Mouse (Mus musculus) MEL (cell line): ENCODE results near the gene Hormad1. TPM values are rescaled to one million over a fixed set of nuclear protein-coding genes. Genes with fewer than 3 reads are reported as not detected.

Experiments
- DNase-seq: peaks from one replicate; pipeline ENCODE4 v3.0.0; 2011; ENCODE audit warnings: low read depth, low spot score
- H3K27ac ChIP-seq: 2 replicates; pipeline ENCODE4 v1.5.1; 2012; ENCODE audit warnings: low read depth, mild to moderate bottlenecking, control low read depth, low read length, moderate library complexity; ENCODE audit not compliant: control insufficient read depth
- H3K27me3 ChIP-seq, 2 experiments: fragments of 150-350 bp in 1 of 2; sonication (generic) in 1 of 2; 2 replicates each; pipeline ENCODE4 v1.6.1; 2012; ENCODE audit warnings: low read length in 2 of 2, mild to moderate bottlenecking in 2 of 2, improper control_type of control experiment in 1 of 2, moderate library complexity in 1 of 2; ENCODE audit not compliant: insufficient read depth in 2 of 2, control insufficient read depth in 1 of 2
- H3K36me3 ChIP-seq, 2 experiments: 2 replicates each; pipeline ENCODE4 v1.6.1; 2012 to 2014; ENCODE audit warnings: low read length in 2 of 2, improper control_type of control experiment in 1 of 2, inconsistent platforms in 1 of 2, mild to moderate bottlenecking in 1 of 2; ENCODE audit not compliant: insufficient read depth in 2 of 2, control insufficient read depth in 1 of 2
- H3K4me1 ChIP-seq, 2 experiments: fragments of 150-350 bp in 1 of 2; sonication (generic) in 1 of 2; 2 replicates each; pipeline ENCODE4 v1.6.1; 2012; ENCODE audit warnings: low read length in 2 of 2, improper control_type of control experiment in 1 of 2, mild to moderate bottlenecking in 1 of 2; ENCODE audit not compliant: insufficient read depth in 2 of 2, control insufficient read depth in 1 of 2
- H3K4me3 ChIP-seq, 2 experiments: fragments of 150-350 bp in 1 of 2; sonication (generic) in 1 of 2; 2 replicates each; pipeline ENCODE4 v1.5.1; 2012; ENCODE audit warnings: low read depth in 2 of 2, low read length in 2 of 2, mild to moderate bottlenecking in 2 of 2, moderate library complexity in 2 of 2, control low read depth in 1 of 2, improper control_type of control experiment in 1 of 2; ENCODE audit not compliant: control insufficient read depth in 1 of 2, insufficient read depth in 1 of 2
- H3K79me2 ChIP-seq: 2 replicates; pipeline ENCODE4 v1.6.1; 2012; ENCODE audit warnings: mild to moderate bottlenecking, low read length, moderate library complexity; ENCODE audit not compliant: control insufficient read depth, poor library complexity, insufficient read depth
- H3K9ac ChIP-seq: 2 replicates; pipeline ENCODE4 v1.6.1; 2012; ENCODE audit warnings: low read depth, mild to moderate bottlenecking, control low read depth, low read length, moderate library complexity; ENCODE audit not compliant: control insufficient read depth, poor library complexity, severe bottlenecking
- H3K9me3 ChIP-seq: fragments of 150-350 bp; sonication (generic); replicated peaks from 2 replicates; pipeline ENCODE4 v1.6.1; 2012; ENCODE audit warnings: mild to moderate bottlenecking, low read length, improper control_type of control experiment, moderate library complexity; ENCODE audit not compliant: insufficient read depth
- BHLHE40 ChIP-seq: IDR thresholded peaks from 2 replicates; pipeline ENCODE4 v1.6.1; 2012; ENCODE audit warnings: low read depth, mild to moderate bottlenecking, inconsistent platforms, low read length, improper control_type of control experiment, borderline replicate concordance
- CHD1 ChIP-seq: IDR thresholded peaks from 2 replicates; pipeline ENCODE4 v1.6.1; 2012; ENCODE audit warnings: low read depth, mild to moderate bottlenecking, inconsistent platforms, low read length, improper control_type of control experiment
- CHD2 ChIP-seq: IDR thresholded peaks from 2 replicates; pipeline ENCODE4 v1.6.1; 2011; ENCODE audit warnings: low read length, improper control_type of control experiment
- E2F4 ChIP-seq: IDR thresholded peaks from 2 replicates; pipeline ENCODE4 v1.6.1; 2011; ENCODE audit warnings: low read depth, low read length, improper control_type of control experiment, borderline replicate concordance
- ETS1 ChIP-seq: IDR thresholded peaks from 2 replicates; pipeline ENCODE4 v1.6.1; 2012; ENCODE audit warnings: low read depth, mild to moderate bottlenecking, inconsistent platforms, low read length, improper control_type of control experiment, moderate library complexity
- JUND ChIP-seq: IDR thresholded peaks from 2 replicates; pipeline ENCODE4 v1.6.1; 2011; ENCODE audit warnings: low read depth, mild to moderate bottlenecking, improper control_type of control experiment, low read length
- KAT2A ChIP-seq: conservative IDR thresholded peaks from 2 replicates; pipeline ENCODE4 v1.6.1; 2012; ENCODE audit warnings: low read depth, low read length, improper control_type of control experiment, inconsistent platforms
- MAFK ChIP-seq: IDR thresholded peaks from 2 replicates; pipeline ENCODE4 v1.6.1; 2011; ENCODE audit warnings: low read depth, mild to moderate bottlenecking, low read length, improper control_type of control experiment, borderline replicate concordance
- MAX ChIP-seq: IDR thresholded peaks from 2 replicates; pipeline ENCODE4 v1.6.1; 2011; ENCODE audit warnings: low read length, improper control_type of control experiment
- MAZ ChIP-seq: IDR thresholded peaks from 2 replicates; pipeline ENCODE4 v1.6.1; 2012; ENCODE audit warnings: low read depth, mild to moderate bottlenecking, inconsistent platforms, low read length, improper control_type of control experiment
- MEF2A ChIP-seq: IDR thresholded peaks from 2 replicates; pipeline ENCODE4 v1.6.1; 2014; ENCODE audit warnings: low read depth, mild to moderate bottlenecking, inconsistent platforms, low read length, improper control_type of control experiment; ENCODE audit not compliant: poor library complexity, insufficient replicate concordance, severe bottlenecking; ENCODE audit errors: extremely low read depth
- MXI1 ChIP-seq: IDR thresholded peaks from 2 replicates; pipeline ENCODE4 v1.6.1; 2011; ENCODE audit warnings: mild to moderate bottlenecking, low read depth, low read length, improper control_type of control experiment
- MYB ChIP-seq: IDR thresholded peaks from 2 replicates; pipeline ENCODE4 v1.6.1; 2011; ENCODE audit warnings: mild to moderate bottlenecking, low read depth, low read length, improper control_type of control experiment
- MYC ChIP-seq: IDR thresholded peaks from 2 replicates; pipeline ENCODE4 v1.6.1; 2011; ENCODE audit warnings: low read depth, mild to moderate bottlenecking, low read length, improper control_type of control experiment, moderate library complexity
- NRF1 ChIP-seq: IDR thresholded peaks from 2 replicates; pipeline ENCODE4 v1.6.1; 2014; ENCODE audit warnings: low read depth, mild to moderate bottlenecking, inconsistent platforms, low read length, improper control_type of control experiment, moderate library complexity; ENCODE audit not compliant: poor library complexity, insufficient read depth, severe bottlenecking
- POLR2A ChIP-seq, 2 experiments: IDR thresholded peaks; 2 replicates each; pipeline ENCODE4 v1.6.1; 2011 to 2012; ENCODE audit warnings: low read length in 2 of 2, mild to moderate bottlenecking in 2 of 2, control low read depth in 1 of 2, improper control_type of control experiment in 1 of 2, low read depth in 1 of 2, moderate library complexity in 1 of 2; ENCODE audit not compliant: control insufficient read depth in 1 of 2, insufficient read depth in 1 of 2, poor library complexity in 1 of 2
- POLR2AphosphoS2 ChIP-seq: IDR thresholded peaks from 2 replicates; pipeline ENCODE4 v1.6.1; 2011; ENCODE audit warnings: low read length, improper control_type of control experiment
- RAD21 ChIP-seq: IDR thresholded peaks from 2 replicates; pipeline ENCODE4 v1.6.1; 2011; ENCODE audit warnings: mild to moderate bottlenecking, low read depth, low read length, improper control_type of control experiment
- SIN3A ChIP-seq: IDR thresholded peaks from 2 replicates; pipeline ENCODE4 v1.6.1; 2012; ENCODE audit warnings: low read length, improper control_type of control experiment, inconsistent platforms
- SMC3 ChIP-seq: IDR thresholded peaks from 2 replicates; pipeline ENCODE4 v1.6.1; 2011; ENCODE audit warnings: low read depth, low read length, improper control_type of control experiment
- TAL1 ChIP-seq: IDR thresholded peaks from 2 replicates; pipeline ENCODE4 v1.6.1; 2012; ENCODE audit warnings: mild to moderate bottlenecking, inconsistent platforms, low read length, moderate library complexity, mixed read lengths
- USF1 ChIP-seq: IDR thresholded peaks from 2 replicates; pipeline ENCODE4 v1.6.1; 2014; ENCODE audit warnings: low read depth, mild to moderate bottlenecking, inconsistent platforms, low read length, improper control_type of control experiment, moderate library complexity
- ZC3H11A ChIP-seq: IDR thresholded peaks from 2 replicates; pipeline ENCODE4 v1.6.1; 2012; ENCODE audit warnings: low read depth, mild to moderate bottlenecking, inconsistent platforms, low read length, improper control_type of control experiment
- ZKSCAN1 ChIP-seq: IDR thresholded peaks from 2 replicates; pipeline ENCODE4 v1.6.1; 2012; ENCODE audit warnings: low read depth, mild to moderate bottlenecking, inconsistent platforms, low read length, improper control_type of control experiment, moderate library complexity
- ZMIZ1 ChIP-seq: IDR thresholded peaks from 2 replicates; pipeline ENCODE4 v1.6.1; 2012; ENCODE audit warnings: low read depth, mild to moderate bottlenecking, inconsistent platforms, low read length, improper control_type of control experiment, moderate library complexity
- ZNF384 ChIP-seq: IDR thresholded peaks from 2 replicates; pipeline ENCODE4 v1.6.1; 2012; ENCODE audit warnings: low read depth, mild to moderate bottlenecking, inconsistent platforms, low read length, improper control_type of control experiment
- polyA plus RNA-seq, 2 experiments: library from polyadenylated mRNA; stranded (reverse) in 1 of 2; unstranded in 1 of 2; fragments of >175 nt in 1 of 2; fragments of >200 nt in 1 of 2; gene quantifications; 2 replicates each; pipeline versions ENCODE4 v1.2.1 to v1.2.4; 2012; ENCODE audit warnings: low replicate concordance in 2 of 2, low read depth in 1 of 2; ENCODE audit not compliant: insufficient read length in 2 of 2, insufficient read depth in 1 of 2, missing spikeins in 1 of 2
- total RNA-seq: library from RNA; depleted of rRNA; stranded (reverse); fragments of 300-350 nt; gene quantifications from 2 replicates; pipeline ENCODE4 v1.2.3, GENCODE M21; 2012

Gene Hormad1
- total and polyA plus RNA-seq, 3 experiments: not detected

DNA sequence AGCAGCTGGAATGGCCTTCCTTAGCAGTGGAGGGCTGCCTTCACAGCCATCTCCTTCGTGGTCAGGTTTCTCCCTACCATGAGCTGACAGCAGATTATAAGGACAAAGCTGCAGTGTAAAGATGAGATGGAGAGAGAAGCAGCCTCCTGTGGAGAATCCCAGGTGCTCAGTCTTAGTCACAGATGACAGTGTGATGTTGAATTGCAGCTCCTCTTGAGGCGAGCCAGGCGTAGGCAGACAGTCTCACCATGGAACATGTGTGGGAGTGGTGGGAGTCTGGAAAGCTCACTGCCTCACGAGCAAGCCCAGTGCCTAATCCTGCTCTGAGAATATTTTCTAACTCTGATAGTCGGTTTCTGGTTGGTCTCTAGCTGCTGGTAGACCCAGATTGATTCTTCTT, 68.3 kb downstream of the Hormad1 start:
- peaks cover 7 to 17% of the 10 kb centered on the region in 2 experiments for H3K4me1 ChIP-seq
- H3K4me3 ChIP-seq: no peak overlapping the region
- H3K36me3 ChIP-seq: peaks cover 13 to 46% of the 10 kb centered on the region in 2 experiments
- no peak overlapping the region for H3K27ac ChIP-seq
- H3K27me3 ChIP-seq: no peaks in the 10 kb centered on the region
- DNase-seq: no peak
- no peak overlapping the region for H3K9ac ChIP-seq
- 0 out of 4 replicates have a peak, but pooled peaks of 1 of the 2 experiments have one; percentile 19 for TF ChIP-seq POLR2A (IDR thresholded peaks at IDR 0.05; ENCODE audit: control insufficient read depth in 1 of 2, insufficient read depth in 1 of 2, low read depth in 1 of 2, low read length in 2 of 2, poor library complexity in 1 of 2)
- TF ChIP-seq ZMIZ1: no peak
- H3K9me3 ChIP-seq: no peaks in the 10 kb centered on the region
- peaks cover 22% of the 10 kb centered on the region for H3K79me2 ChIP-seq

- DNase-seq: no peak
- Histone ChIP-seq H3K27me3 (no peaks in the 10 kb centered on the region), H3K9me3 (no peaks in the 10 kb centered on the region), H3K4me1 (peaks cover 4 to 10% of the 10 kb centered on the region in 2 experiments), H3K27ac (no peak overlapping the region), H3K4me3 (no peak overlapping the region), H3K9ac (no peak overlapping the region), H3K36me3 (peaks cover 13 to 60% of the 10 kb centered on the region in 2 experiments), H3K79me2 (peaks cover 22% of the 10 kb centered on the region)
- TF ChIP-seq CHD2 (no peak), RAD21 (no peak), SMC3 (no peak), ETS1 (no peak), TAL1 (no peak), JUND (no peak), ZNF384 (no peak), E2F4 (no peak), NRF1 (no peak), POLR2AphosphoS2 (no peak), MXI1 (no peak), MYC (no peak), MYB (no peak)
Observed at GRCm38 (mm10) chr3:95629755-95630154, 70.3 kb downstream of the Hormad1 start.

- Histone ChIP-seq H3K36me3 (peaks cover 9 to 61% of the 10 kb centered on the region in 2 experiments), H3K27ac (no peak overlapping the region), H3K9ac (no peak overlapping the region), H3K4me3 (no peak overlapping the region), H3K27me3 (no peaks in the 10 kb centered on the region), H3K9me3 (no peaks in the 10 kb centered on the region), H3K79me2 (peaks cover 15% of the 10 kb centered on the region), H3K4me1 (peaks cover 4 to 6% of the 10 kb centered on the region in 2 experiments)
- DNase-seq: no peak
- TF ChIP-seq MEF2A (no peak), MAX (no peak), MAZ (no peak), USF1 (no peak), MXI1 (no peak), ZKSCAN1 (no peak), POLR2A (IDR thresholded peaks at IDR 0.05; ENCODE audit: control insufficient read depth in 1 of 2, insufficient read depth in 1 of 2, low read depth in 1 of 2, low read length in 2 of 2, poor library complexity in 1 of 2) (no peak), ZC3H11A (no peak), POLR2AphosphoS2 (no peak), BHLHE40 (no peak), CHD1 (no peak), MAFK (no peak), NRF1 (no peak), E2F4 (no peak), KAT2A (no peak), SIN3A (no peak), ETS1 (no peak)
Observed at GRCm38 (mm10) chr3:95630856-95631255, 71.4 kb downstream of the Hormad1 start.
